Comparison of ENCODE assay signal across 7 mouse cellular contexts in the genomic region with DNA sequence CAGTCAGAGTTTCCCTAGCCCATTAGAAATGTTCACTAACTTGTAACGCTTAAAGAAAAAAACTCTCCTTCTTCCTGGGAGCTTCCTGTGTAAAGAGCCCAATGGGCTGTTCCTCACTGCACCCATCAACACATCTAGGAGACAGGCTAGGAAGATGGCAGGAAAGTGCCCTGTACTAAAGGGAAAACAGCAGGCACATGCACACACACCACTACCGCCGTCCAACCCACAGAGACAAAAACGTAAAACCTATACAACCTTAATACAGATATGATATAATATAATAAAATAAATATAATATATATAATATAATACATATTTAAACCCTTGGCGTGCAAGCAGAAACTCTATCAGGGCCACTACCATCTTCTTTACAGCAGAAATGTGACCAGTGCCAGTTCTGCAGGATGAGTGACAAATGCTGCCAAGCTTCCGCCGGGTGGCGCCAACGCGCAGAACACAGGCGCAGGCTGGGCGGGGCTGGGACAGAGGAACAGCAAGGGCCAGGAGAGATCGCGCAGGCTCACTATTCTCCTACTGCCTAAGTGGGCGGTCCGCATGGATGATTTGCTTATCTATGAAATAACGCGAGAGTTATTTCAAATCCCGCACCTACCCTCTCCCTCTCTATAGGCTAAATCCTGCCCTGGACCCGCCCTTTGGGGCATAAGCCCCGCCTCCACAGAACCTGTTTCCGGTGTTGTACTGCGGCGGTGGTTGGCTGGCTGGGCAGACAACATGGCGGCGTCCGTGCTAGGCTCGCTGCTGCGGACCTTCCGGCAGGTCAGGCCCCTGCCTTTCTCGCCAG. TPM values are rescaled to one million over a fixed set of nuclear protein-coding genes. Genes with fewer than 3 reads are reported as not detected.
DNase-seq lines count a peak whose midpoint lies in the region; ATAC-seq and TF ChIP-seq lines count a peak whose summit lies in the region.

A gene (plus strand): TSS at position 687 of the 808 bp plus-strand sequence.

- H3K4me1 ChIP-seq in embryonic facial prominence, embryonic 10.5 days, result peaks cover 12% of the 10 kb centered on the region; the same call in 1 of the 2 replicates
- no peaks in the 10 kb centered on the region; the same call in 1 of the 2 replicates for H3K4me1 ChIP-seq in intestine, postnatal 0 days (replicated peaks; ENCODE audit: control insufficient read depth, insufficient read depth, low read length)
- peaks cover 11% of the 10 kb centered on the region; the same call in 1 of the 2 replicates for H3K4me1 ChIP-seq in midbrain, embryonic 12.5 days
- peaks cover 3% of the 10 kb centered on the region; the same call in 1 of the 2 replicates for H3K4me1 ChIP-seq in small intestine, adult 2 months (ENCODE audit: control insufficient read depth, insufficient read depth, insufficient read length, low read length)

- TF ChIP-seq CTCF in intestine, postnatal 0 days (IDR thresholded peaks at IDR 0.05; ENCODE audit: low read depth), result peak; percentile 93
- peak; percentile 80 for TF ChIP-seq CTCF in small intestine, adult 2 months (IDR thresholded peaks at IDR 0.05; ENCODE audit: extremely low read depth, insufficient read length, insufficient replicate concordance, low read depth, low read length)

- WGBS in embryonic facial prominence, embryonic 10.5 days, result 8% methylated on average over 31 of the region's 31 CpGs
- 5% methylated on average over 31 of the region's 31 CpGs for WGBS in intestine, postnatal 0 days
- WGBS in midbrain, embryonic 12.5 days, result 8% methylated on average over 31 of the region's 31 CpGs
- 6% methylated on average over 31 of the region's 31 CpGs for WGBS in small intestine, adult 2 months

- peak within 1 kb of the TSS; percentile 85 for H3K9ac ChIP-seq in intestine, postnatal 0 days (ENCODE audit: low read depth, low read length)
- peak within 1 kb of the TSS; percentile 84 for H3K9ac ChIP-seq in midbrain, embryonic 12.5 days (replicated peaks)

- H3K4me2 ChIP-seq in intestine, postnatal 0 days (replicated peaks; ENCODE audit: low read depth), result peak within 1 kb of the TSS; percentile 80
- H3K4me2 ChIP-seq in midbrain, embryonic 12.5 days (replicated peaks), result peak within 1 kb of the TSS; percentile 80

- no peaks in the 10 kb centered on the region for H3K9me3 ChIP-seq in embryonic facial prominence, embryonic 10.5 days
- no peaks in the 10 kb centered on the region for H3K9me3 ChIP-seq in intestine, postnatal 0 days (ENCODE audit: control insufficient read depth)
- no peaks in the 10 kb centered on the region for H3K9me3 ChIP-seq in midbrain, embryonic 12.5 days

- DNase-seq in adrenal gland, postnatal 10 days, result peak; percentile 98
- DNase-seq in embryonic facial prominence, embryonic 10.5 days (ENCODE audit: low spot score), result peak; percentile 97
- peak; percentile 98 for DNase-seq in gonadal fat pad, adult 2 months (ENCODE audit: low read depth)
- peak; percentile 98 for DNase-seq in left cerebral cortex, postnatal 4 days

- H3K27ac ChIP-seq in embryonic facial prominence, embryonic 10.5 days (replicated peaks), result peak within 1 kb of the TSS; percentile 90
- peak within 1 kb of the TSS; percentile 76 for H3K27ac ChIP-seq in intestine, postnatal 0 days (ENCODE audit: low read depth, low read length)
- H3K27ac ChIP-seq in midbrain, embryonic 12.5 days (replicated peaks), result peak within 1 kb of the TSS; percentile 77
- H3K27ac ChIP-seq in small intestine, adult 2 months (ENCODE audit: insufficient read depth, low read depth, low read length), result peak within 1 kb of the TSS; percentile 7; the same call in 1 of the 2 replicates

- H3K27me3 ChIP-seq in embryonic facial prominence, embryonic 10.5 days (replicated peaks; ENCODE audit: low read depth, poor library complexity, severe bottlenecking), result no peaks in the 10 kb centered on the region
- H3K27me3 ChIP-seq in intestine, postnatal 0 days (replicated peaks; ENCODE audit: control insufficient read depth, insufficient read depth, low read length), result no peaks in the 10 kb centered on the region
- no peaks in the 10 kb centered on the region for H3K27me3 ChIP-seq in midbrain, embryonic 12.5 days
- no peaks in the 10 kb centered on the region for H3K27me3 ChIP-seq in small intestine, adult 2 months (ENCODE audit: control insufficient read depth, insufficient read depth, low read length)

- peak; percentile 64; the same call in 1 of the 2 replicates for TF ChIP-seq POLR2A in small intestine, adult 2 months (IDR thresholded peaks at IDR 0.05; ENCODE audit: low read depth, low read length)

- intact Hi-C loops in left cerebral cortex, postnatal 4 days (cut with DNase I), result no loop called here

- peak; percentile 100 for ATAC-seq in intestine, postnatal 0 days
- ATAC-seq in midbrain, embryonic 12.5 days (ENCODE audit: low FRiP score, low read depth), result peak; percentile 100

- H3K4me3 ChIP-seq in embryonic facial prominence, embryonic 10.5 days, result peak within 1 kb of the TSS; percentile 90
- H3K4me3 ChIP-seq in intestine, postnatal 0 days (ENCODE audit: low read depth, low read length), result peak within 1 kb of the TSS; percentile 86
- H3K4me3 ChIP-seq in midbrain, embryonic 12.5 days, result peak within 1 kb of the TSS; percentile 82
- peak within 1 kb of the TSS; percentile 75 for H3K4me3 ChIP-seq in small intestine, adult 2 months (ENCODE audit: low read depth, low read length)

- peaks cover 26% of the 10 kb centered on the region for H3K36me3 ChIP-seq in embryonic facial prominence, embryonic 10.5 days (replicated peaks)
- H3K36me3 ChIP-seq in intestine, postnatal 0 days (ENCODE audit: control insufficient read depth, insufficient read depth), result peaks cover 12% of the 10 kb centered on the region; the same call in 1 of the 2 replicates
- H3K36me3 ChIP-seq in midbrain, embryonic 12.5 days, result peaks cover 22% of the 10 kb centered on the region
- H3K36me3 ChIP-seq in small intestine, adult 2 months (ENCODE audit: control insufficient read depth, insufficient read depth, low read length), result peaks cover 4% of the 10 kb centered on the region

RNA-seq across cellular contexts. Expression of the gene that starts here (rescaled TPM):
- total RNA-seq in adrenal gland, postnatal 10 days (2021), result 100 to 1,000 TPM; 114 to 116 TPM
- 231 and 235 TPM in 2 replicates for polyA plus RNA-seq in embryonic facial prominence, embryonic 10.5 days (2016; fragmentation: Nextera tagmentation; extraction: Ambion mirVana)
- polyA plus RNA-seq in gonadal fat pad, adult 2 months (2012; rRNA removed), result 31.6 and 41.3 TPM in 2 replicates
- 226 and 233 TPM in 2 replicates for polyA plus RNA-seq in intestine, postnatal 0 days (2015; fragmentation: Nextera tagmentation; extraction: Ambion mirVana)
- total RNA-seq in left cerebral cortex, postnatal 4 days (2021), result 10 to 100 TPM; 41.1 to 48.1 TPM
- 215 and 217 TPM in 2 replicates for polyA plus RNA-seq in midbrain, embryonic 12.5 days (2016; fragmentation: Nextera tagmentation; extraction: Ambion mirVana)
- 10.7 and 11.2 TPM in 2 replicates for polyA plus RNA-seq in small intestine, adult 2 months (2012; rRNA removed)

Comparison
In these comparisons a context has a peak if more than half of its experiments do, and no peak if none do; other contexts are left out.
1. Peak in every context shown above with its lines: DNase-seq, ATAC-seq, H3K4me3 ChIP-seq and H3K27ac ChIP-seq.
2. H3K27ac ChIP-seq: peak in every context shown above with its lines; median percentile 90 in embryonic facial prominence, embryonic 10.5 days; 77 in midbrain, embryonic 12.5 days; 76 in intestine, postnatal 0 days; 7 in small intestine, adult 2 months.